Mouse (Mus musculus) thymus, adult 2 months (tissue): ENCODE measurements at regions not wholly inside any gene's neighbourhood (a gene's known extent, or its start where the extent isn't known, plus 50 kb on each side); places are given as distances from the start of the nearest gene placed in this dataset.

Experiments used
- CTCF ChIP-seq: fragments of 200-500 bp; IDR thresholded peaks from 2 replicates; pipeline ENCODE4 v1.5.1; 2012; ENCODE audit warnings: mild to moderate bottlenecking, control low read depth, low read length, moderate library complexity, borderline replicate concordance; ENCODE audit not compliant: control insufficient read depth, poor library complexity, insufficient read depth; ENCODE audit errors: extremely low read depth
- POLR2A ChIP-seq: fragments of 200-500 bp; IDR thresholded peaks from 2 replicates; pipeline ENCODE4 v1.6.1; 2012; ENCODE audit warnings: mild to moderate bottlenecking, low read length, control low read depth, moderate library complexity; ENCODE audit not compliant: control insufficient read depth, poor library complexity, insufficient read depth; ENCODE audit errors: extremely low read depth

DNA sequence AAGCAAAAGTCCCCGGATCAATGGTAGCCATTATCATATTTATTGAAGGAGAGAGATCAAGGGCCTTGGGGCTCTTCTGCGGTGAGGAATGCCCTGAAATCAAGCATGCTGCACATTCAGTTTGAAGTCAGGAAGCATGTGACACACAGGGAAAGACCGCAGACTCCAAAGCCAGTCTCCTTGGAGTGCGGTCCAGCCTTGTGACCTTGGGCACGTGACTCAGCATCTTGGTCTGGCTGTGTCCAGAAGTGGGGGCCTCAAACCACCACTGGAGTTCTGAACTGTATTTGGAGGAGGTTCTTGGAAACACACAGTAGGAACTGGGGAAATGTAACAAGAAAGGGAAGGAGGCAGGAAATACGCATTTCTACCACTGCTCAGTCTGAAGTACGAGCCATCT is 109.0 kb upstream of the Kit start:
- TF ChIP-seq POLR2A (no peak), CTCF (no peak)
